Mouse (Mus musculus) spleen, embryonic (tissue): ENCODE measurements around the gene Ddx27.

Experiments
- CTCF ChIA-PET: fragments of 350-600 bp; sonication (Branson Sonifier 250); formaldehyde crosslinking; loops from one replicate; lab custom pipeline; 2022; lab: Charles Lee

Ddx27 gene

DNA sequence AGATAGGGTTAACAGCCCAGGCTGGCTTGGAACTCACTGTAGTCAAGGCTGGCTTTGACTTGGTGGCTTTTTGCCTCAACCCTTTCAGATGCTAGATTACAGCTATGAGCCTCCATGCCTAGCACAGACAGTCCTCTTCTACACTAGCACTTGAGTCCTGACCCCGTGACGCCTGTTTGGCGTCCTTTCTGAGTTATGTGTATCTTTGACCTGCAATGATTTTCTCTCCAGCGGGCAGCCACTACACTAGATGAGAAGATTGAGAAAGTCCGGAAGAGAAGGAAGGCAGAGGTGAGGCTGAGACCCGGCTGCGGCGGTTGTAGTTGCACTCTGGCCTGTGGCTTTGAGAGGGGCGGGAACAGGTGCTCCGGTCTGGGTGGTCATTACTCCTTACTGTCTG lies 4.4 kb downstream of the Ddx27 start:
- CTCF ChIA-PET = interaction anchor here (0.6 kb wide), 1 partner anchor 37 kb away, joined by 4 read pairs; no protein-coding TSS in a partner anchor

DNA sequence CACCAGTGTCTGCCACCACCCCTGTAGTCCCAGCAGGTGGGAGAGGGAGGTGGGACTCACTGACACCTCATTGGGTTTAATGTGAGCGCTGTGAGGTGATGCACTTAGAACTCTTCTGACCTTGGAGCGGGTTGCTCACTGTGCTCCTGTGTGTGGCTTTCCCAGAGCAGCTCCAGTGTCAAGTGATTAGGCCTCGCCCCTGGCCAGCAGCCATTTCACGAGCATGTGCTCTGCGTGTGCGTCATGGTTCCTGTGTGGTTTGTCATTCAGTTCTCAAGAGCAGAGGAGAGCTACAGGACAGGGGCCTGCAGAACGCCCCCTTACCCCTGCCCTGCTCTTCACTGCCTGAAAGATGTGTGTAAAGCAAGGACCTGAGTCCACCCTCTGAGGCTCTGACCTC lies 13.6 kb downstream of the Ddx27 start:
- CTCF ChIA-PET = no interaction called here

DNA sequence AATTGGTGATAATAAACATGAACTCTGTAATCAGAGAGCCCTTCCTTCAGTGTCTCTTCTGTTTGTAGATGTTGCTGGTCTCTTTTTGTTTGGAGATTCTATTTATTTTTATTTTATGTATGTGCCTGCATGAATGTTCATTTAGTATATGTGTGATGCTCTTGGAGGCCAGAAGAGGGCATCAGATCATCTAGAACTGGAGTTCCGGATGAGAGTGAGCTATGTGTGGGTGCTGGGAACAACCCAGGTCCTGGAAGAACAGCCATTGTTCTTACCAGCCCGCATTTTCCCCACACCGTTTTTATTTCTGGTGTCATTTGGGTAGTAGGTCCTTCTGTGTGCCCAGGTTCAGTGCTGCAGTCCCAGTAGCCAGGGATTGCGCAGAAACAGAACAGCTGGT lies 15.5 kb downstream of the Ddx27 start:
- CTCF ChIA-PET = no interaction called here

DNA sequence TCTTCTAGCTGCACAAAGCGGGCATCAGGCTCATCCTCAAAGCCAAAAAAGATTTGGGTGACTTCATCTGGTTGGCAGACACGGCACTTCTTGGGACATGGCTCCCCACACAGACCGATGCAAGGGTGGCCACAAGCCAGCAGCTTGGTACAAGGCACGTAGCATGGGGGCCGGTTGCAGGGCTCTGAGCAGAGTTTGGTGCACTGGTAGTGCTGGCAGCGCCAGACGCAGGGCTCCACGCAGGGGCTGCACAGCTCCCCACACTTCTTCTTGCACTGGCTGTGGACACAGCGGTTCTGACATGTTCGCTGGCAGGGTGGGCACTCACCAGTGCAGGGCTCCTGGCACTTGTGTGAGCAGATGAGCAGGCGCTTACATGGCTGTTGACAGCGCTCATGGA lies 22.7 kb downstream of the Ddx27 start:
- CTCF ChIA-PET = no interaction called here

DNA sequence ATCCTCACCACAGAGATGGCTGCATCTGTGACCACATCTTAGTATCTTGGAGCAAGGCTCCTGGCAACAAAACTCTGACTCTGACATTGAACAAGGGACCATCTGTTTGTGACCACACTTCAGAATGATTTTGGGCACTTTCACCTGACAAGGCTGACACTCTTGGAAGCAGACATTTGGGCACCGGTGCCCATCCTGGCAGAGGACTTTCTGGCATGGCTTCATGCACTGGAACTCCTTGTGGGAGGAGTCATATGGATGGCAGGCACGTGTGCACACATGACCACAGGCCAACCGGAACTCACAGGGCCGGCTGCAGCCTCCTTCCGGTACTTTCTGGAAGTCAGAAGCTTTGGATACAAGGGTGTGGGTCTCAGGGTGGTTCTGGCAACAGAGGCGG lies 23.3 kb downstream of the Ddx27 start:
- CTCF ChIA-PET = no interaction called here

DNA sequence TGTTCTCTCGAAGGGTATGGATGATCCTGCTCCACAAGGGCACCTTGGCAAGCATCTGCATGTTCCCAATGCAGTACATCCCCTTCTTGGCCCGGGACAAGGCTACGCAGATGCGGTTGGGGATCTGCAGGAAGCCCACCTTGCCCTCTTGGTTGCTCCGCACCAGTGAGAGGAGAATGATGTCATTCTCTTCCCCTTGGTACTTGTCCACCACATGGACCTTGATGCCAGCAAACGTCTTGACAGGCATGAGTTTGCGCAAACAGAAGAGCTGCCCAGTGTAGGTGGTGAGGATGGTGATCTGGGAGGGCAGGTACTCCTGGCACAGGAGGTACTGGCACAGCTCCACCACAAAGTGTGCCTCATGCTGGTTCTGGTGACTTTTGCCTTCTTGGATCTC lies 23.7 kb downstream of the Ddx27 start:
- CTCF ChIA-PET = no interaction called here

DNA sequence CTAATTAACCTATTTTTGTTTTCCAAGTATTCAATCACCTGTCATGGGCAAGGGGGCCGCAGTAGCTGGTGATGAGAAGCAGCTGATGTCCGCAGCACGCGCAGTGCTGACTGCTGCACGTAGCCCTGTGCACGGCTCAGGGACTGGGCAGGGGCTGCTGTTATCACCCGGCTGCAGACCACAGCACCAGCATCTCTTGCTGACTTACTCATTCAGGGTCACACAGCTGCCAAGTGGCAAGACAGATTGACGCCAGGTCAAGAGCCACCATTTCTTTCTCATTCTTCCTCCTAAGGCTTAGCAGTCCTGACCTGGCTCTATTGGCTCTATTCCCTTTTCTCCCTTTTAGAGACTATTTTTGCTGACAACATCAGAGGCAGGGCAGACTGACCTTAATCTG lies 24.4 kb downstream of the Ddx27 start:
- CTCF ChIA-PET = no interaction called here

DNA sequence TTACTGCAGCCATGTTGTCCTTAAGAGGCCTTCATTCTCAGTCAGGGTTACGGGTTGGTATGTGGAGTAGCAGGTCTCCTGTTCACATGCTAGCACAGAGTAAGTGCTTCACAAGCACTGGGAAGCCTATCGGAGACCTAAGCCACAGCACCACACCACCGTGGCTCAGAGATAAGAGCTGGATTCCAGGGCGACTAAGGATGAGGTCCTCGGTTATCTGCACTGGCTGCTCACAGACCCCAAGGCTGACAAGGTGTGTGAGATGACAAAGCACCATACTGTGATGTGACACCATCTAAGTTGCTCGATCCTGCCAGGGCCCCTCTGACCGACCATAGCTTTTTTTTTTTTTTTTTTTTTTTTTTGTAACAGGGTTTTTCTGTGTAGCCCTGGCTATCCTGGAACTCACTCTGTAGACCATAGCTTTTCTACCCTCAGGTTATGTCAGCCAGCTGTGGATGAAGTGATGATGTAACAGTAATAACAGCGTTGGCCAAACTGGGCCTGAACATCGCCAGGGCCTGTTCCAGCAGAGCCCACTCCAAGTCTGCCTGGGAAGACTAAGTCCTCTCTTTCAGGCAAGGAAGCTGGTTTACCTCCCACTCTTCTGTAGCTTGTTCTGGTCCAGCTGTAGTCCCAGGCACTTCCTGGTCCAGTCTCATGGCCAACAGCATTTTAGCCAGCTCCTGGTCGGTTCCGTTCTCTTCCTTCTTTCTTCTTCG lies 28.6 kb downstream of the Ddx27 start:
- CTCF ChIA-PET = interaction anchor here (0.6 kb wide), 1 partner anchor 333 kb away, joined by 4 read pairs; no protein-coding TSS in a partner anchor

DNA sequence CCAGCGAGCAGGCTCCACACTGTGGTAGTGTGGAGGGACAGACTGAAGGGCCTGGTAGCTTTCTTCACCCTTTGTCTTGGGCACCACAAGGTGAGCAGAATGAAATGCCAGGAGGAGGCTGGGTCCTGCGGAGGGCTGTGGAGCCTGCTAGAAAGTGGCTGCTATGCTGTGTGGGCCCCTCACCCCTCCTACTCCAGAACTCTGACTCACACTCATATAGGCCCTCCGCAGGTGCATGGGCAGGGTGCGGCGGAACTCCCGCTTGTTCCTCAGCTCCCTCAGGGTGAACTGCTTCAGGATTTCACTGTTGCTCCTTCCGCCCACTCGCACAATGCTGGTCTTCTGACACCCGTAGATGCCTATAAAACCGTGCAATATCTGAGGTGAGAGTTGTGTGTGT lies 33.2 kb downstream of the Ddx27 start:
- CTCF ChIA-PET = no interaction called here

DNA sequence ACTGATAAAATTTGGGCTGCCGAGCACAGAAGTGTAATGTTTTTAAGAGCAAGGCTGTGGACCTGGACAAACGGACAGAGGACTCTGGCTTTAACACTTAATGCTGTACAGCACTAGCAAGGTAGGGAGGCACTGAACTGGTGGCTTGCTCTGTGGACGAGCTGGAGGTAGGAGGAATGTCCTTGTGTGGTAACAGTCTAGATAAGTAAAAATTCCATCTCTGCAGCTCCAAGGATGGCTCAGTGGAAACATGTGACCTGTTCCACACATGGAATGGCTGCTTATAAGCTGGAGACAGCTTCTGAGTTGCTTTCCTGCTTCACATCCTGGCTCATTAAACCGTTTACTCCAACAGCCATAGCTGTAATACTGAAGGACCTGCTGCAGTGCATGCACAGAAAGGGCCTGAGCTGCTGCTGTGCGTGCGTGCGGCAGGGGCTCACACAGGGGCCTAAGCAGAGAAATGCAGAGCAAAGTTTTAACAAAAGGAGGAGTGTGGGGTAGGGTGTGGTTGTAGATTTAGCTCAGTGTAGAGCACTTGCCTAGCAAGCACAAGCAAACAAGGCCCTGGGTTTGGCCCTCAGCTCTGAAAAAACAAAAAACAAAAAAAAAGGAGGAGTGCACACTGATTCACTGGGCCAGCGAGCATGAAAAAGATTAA lies 33.8 kb downstream of the Ddx27 start:
- CTCF ChIA-PET = no interaction called here

DNA sequence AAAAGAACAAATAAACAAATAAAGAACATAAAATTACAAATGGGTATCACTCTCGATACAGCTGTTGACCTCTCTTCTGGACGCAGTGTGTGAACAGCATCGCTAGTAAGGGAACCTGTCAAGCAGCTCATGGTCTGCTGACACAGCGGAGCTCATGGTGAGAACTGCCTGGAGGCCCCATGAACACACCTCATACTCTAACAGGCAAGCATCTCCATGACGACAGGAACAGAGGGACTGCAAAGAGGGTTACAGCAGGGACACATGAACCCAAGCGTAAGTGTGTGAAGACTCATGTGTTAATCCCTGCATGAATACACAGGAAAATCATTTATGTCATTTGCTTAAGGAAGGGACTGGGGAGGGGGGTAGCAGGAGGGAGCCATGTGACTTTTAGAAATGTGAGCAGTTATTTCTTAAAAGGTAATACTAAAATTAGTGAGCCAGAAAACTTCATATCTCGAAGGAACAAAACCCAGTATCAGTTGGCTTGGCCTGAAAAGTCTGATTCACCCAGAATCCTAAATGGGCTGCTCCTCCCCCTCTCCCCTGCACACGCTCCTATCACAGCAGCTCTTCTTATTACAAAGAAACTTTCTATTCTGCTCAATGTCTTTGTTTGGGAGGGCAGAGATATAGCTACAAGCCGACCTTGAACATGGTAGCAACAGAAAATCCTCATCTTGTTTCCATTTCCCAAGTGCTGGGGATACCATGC lies 38.3 kb downstream of the Ddx27 start:
- CTCF ChIA-PET = no interaction called here

DNA sequence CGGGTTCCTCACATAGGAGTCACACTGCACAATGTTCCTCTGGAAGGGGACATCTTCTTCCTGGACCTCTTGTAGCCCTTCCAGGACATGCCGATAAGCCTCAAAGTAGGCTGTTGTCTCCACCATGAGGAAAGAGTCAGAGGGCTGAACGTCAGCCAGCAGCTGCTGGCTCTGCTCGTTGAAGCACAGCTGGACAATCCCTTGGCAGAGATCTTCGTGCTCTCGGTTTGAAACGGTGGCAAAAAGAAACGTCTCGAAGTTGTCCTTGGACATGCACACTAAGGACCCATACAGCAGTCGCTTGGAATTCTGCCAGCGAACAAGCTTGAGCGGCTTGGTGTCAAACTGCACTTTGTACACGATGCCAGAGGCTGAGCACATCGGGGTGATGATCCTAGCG lies 40.4 kb downstream of the Ddx27 start:
- CTCF ChIA-PET = no interaction called here

DNA sequence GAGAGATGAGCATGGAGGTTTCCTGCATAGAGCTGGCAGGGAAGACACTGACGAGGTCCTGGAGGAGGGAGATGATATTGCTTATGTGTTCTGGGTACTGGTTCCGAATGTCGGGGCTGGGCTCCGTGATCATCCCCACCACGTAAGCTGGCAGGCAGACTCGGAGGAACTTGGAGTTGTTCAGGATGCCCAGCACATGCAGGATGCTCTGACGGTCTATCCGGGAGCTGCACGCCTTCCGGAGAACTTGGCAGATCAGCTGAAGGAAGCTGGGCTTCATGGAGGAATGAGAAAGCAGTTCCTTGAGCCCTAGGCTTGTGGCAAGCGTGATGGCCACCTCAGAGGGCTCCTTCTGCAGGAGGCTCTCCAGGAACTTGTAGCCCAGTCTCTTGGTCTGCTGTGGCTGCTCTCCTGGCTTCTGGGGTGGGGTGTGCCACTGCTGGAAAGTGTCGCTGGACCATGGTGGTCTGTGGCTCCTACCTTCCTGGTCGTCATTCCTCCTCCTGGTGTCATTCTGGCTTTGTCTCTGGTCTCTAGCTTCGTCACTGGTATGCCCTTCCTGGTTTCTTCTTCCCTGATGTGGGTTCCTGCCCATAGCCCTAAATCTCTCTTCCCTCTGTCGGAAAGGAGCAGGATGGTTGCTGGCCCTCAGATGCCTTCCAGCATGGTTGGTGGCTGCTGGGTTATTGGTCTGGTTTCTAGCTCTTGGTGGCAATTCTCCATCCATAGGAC lies 41.4 kb downstream of the Ddx27 start:
- CTCF ChIA-PET = no interaction called here

DNA sequence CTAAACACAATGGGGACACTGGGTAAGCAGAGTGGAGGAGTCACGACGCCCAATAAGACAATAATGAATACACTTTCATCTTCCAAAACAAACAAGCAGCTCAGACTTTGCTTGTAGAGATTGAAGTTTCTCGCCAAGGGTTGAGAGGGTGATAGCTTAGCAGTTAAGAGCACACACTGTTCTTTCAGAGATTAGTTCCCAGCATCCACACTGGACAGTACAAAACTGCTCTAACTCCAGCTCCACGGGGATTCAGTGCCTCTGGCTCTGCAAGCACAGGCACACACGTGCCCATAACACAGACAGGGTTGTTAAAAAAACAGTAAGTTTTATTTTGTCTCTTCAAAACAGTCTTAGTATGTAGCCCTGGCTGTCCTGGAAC lies 41.9 kb downstream of the Ddx27 start:
- CTCF ChIA-PET = no interaction called here

DNA sequence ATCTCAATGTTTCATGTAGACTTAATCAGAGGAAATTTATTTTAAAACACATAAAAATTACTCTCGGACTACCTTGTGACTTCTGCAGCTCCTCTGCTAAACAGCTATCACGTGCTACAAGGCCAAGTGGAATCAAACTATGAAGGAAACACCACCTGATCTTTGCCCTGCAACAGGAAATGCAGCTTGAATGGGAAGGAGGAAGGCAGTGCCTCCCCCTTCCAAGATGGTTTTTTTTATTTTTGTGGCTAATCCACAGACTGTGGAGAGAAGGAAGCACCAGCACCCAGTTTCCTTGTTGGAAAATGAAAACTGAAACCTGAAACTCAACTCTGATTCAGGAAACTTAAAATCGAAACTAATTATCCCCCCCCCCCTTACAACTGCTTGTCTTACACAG lies 43.2 kb downstream of the Ddx27 start:
- CTCF ChIA-PET = no interaction called here

DNA sequence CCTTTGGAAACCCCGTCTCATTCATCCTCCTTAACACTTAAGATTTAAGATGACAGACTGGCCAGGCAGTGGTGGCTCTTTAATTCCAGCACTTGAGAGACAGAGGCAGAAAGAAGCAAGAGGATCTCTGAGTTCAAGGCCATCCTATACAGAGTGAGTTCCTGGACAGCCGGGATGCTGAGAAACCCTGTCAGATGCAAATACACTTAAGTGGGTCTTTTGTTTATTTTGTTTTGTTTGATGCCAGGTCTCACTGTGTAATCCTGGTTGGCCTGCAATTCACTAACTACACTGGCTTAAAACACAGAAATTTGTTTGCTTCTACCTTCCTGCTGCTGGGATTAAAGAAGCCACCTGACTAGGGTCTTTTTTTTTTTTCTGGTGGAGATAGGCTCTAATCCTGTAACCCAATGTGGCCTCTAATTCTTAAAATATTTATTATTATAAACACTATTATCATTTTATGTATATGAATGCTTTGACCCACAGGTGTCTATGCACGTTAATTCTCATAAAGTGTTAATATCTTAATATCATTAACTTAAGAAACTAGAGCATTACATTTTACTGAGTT lies 43.9 kb downstream of the Ddx27 start:
- CTCF ChIA-PET = interaction anchor here (0.5 kb wide), 1 partner anchor 130 kb away, joined by 3 read pairs; no protein-coding TSS in a partner anchor

DNA sequence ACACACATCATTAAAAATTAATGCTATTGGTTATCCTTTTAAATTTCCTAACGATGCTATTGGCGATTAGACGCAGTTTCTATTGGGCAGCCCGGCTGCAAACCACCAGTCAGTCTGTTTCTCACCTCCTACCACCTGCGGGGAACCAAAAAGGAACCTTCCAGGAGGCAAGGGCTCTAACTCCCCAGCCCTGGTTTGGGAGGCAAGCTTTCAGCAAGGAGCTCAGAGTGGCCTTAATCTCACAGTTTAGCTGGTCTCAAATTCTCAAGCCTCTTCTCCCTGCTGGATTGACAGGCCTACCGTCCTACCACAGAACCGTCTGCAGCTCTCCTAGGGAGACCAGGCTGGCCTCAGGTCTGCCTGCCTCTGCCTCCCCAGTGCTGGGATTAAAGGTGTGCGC lies 44.5 kb downstream of the Ddx27 start:
- CTCF ChIA-PET = interaction anchor here (0.5 kb wide), 1 partner anchor 129 kb away, joined by 3 read pairs; no protein-coding TSS in a partner anchor

DNA sequence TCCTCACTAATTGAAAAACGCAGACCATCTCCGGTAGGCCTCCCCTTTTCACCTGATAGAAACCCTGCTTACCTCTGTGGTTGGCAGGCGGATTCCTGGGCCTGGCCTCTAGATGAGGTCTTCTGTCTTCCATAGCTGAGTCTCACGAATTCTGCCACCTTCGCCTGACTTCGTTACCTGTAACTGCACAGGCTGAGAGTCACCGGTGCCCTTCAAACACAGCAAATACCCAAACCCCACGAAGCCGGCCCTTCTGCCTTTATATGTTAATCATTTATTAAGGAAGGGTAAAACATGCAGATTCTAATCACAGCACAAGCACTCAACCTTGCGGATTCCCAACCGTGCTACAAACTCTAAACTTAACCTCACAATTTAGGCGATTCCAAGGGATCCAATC lies 45.0 kb downstream of the Ddx27 start:
- CTCF ChIA-PET = no interaction called here

DNA sequence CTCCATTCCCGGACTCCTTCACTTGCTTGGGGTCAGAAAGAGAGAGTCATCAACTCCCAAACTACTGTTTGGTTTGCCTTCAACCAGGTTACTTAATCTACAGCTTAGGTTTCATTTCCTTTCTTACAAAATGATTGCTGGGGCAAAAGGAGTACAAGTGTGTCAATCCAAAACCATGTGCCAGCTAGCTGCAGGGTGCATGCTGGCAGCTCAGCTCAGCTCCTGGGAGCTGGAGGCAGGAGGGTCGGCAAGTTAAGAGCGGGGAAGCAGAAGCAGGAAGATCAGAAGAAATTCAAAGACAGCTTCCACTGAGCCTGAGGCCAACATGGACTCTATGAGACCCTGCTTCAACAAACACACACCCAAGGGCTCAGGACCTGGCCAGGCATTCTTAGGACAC lies 45.4 kb downstream of the Ddx27 start:
- CTCF ChIA-PET = no interaction called here

DNA sequence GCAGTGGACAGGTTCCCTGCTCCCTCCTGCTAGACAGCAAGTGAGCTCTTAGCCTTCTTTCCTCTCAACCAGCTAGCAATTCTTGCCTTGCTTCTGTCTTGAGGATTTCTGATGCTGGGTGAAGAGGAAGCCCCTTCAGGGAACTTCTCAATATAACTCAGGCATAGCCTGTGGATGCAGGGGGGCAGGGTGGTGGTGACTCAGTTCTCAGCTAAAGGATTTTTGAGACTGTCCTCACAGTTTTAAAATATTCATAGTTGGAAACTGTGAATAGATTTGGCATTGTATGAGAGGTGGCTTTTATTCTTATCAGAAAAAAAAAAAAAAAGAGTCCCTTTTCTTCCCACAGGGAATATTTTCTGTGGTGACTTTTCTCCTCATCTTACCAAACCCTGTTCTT lies 45.8 kb downstream of the Ddx27 start:
- CTCF ChIA-PET = no interaction called here

DNA sequence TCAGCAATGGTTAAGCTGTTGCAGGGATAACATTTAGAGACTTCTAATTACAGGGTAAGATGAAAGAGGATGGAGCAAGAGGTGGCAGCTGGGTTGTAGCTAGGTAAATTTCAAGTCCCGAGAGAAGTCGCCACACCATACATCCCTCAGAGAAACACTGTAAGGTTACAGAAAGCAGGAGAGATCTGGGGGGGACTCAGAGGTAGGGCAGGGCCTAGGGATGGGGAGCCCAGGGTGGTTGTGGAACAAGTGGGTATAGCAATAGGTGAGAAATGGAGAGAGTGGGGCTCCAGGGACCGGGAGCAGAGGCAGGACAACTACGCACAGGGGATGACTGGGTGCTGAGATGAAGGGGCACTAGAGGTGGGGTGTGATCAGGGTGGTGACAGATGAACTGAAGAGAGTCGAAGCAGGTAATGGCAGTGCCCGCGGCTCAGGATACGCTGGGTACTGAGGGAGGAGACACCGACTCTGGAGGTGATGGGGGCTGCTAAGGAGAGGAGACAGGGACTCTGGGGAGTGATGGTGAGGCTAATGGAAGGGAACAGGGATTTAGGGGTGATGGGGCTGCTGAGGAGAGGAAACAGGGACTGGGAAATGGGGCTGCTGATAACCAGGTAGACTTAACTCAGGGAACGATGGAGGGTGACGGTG lies 46.5 kb downstream of the Ddx27 start:
- CTCF ChIA-PET = no interaction called here
